Mouse (Mus musculus): ENCODE measurements around the gene AC170998.1.

- TF ChIP-seq CTCF (IDR thresholded peaks at IDR 0.05) (no peak), EP300 (IDR thresholded peaks at IDR 0.05) (no peak)
These were observed 19.9 kb downstream of the AC170998.1 start for GRCm38 (mm10) chr17:28745773-28746172.

Data from lung, postnatal 0 days (tissue).